Mouse (Mus musculus): ENCODE measurements at regions not wholly inside any gene's neighbourhood (a gene's known extent, or its start where the extent isn't known, plus 50 kb on each side); places are given as distances from the start of the nearest gene placed in this dataset.

DNA sequence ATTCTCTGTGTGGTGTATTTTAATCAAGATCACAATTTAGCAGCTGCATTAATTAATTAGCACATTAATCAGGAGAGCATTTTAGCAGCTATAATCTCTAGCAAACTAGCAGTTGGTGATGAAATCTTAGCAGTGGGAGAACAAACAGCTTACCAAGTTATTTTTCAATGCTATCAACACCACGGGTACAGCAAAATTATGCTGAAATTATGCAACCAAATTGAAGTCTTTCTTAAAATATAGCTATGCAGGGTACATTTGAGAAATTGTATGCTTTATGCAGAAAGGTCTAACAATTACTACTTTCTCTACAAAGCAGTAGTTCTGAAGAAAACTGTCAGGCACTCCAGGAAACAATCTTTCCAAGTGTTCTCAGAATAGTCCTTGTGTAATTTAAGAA lies 378.1 kb downstream of the Dnajb9 start:
- no peak overlapping the region for H3K4me3 ChIP-seq (ENCODE audit: insufficient read depth, low read depth, low read length)
- TF ChIP-seq POLR2A (IDR thresholded peaks at IDR 0.05; ENCODE audit: extremely low read depth, insufficient read depth, low read length) (no peak), CTCF (IDR thresholded peaks at IDR 0.05; ENCODE audit: low read depth, low read length) (no peak)
- H3K27me3 ChIP-seq (ENCODE audit: control insufficient read depth, insufficient read depth, low read length): no peaks in the 10 kb centered on the region
- WGBS: 64% methylated on average over 1 of the region's 1 CpGs
- DNase-seq (ENCODE audit: extremely low read depth, low read depth, low spot score): no peak
- H3K4me1 ChIP-seq (ENCODE audit: control insufficient read depth, insufficient read depth, low read length): no peaks in the 10 kb centered on the region
- no peak overlapping the region for H3K9ac ChIP-seq (ENCODE audit: low read depth, low read length)
- H3K79me2 ChIP-seq (ENCODE audit: control insufficient read depth, insufficient read depth, low read length): no peaks in the 10 kb centered on the region
- no peak overlapping the region for H3K27ac ChIP-seq (replicated peaks; ENCODE audit: insufficient read depth, low read depth, low read length)
- H3K36me3 ChIP-seq (ENCODE audit: control insufficient read depth, insufficient read depth, low read length): no peaks in the 10 kb centered on the region

DNA sequence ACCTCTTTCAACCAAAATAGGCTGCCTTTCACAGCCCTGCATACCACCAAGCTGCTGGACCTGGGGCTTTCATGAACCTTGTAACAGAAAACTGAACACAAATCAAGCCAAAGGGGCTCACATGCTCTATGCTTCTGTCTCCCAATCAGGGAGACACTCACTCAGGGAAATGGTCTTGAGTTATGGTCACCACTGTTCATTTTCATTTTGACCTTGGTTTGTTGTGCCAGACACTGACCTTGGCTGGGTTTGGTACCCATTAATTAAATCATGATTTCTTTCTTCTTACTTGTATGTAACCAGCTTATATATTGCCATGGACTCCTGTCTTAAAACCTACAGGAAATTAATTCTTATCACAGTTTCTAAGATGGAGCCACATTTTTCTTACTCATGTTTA lies 381.5 kb downstream of the Dnajb9 start:
- no peaks in the 10 kb centered on the region for H3K79me2 ChIP-seq (ENCODE audit: control insufficient read depth, insufficient read depth, low read length)
- DNase-seq (ENCODE audit: extremely low read depth, low read depth, low spot score): no peak
- H3K36me3 ChIP-seq (ENCODE audit: control insufficient read depth, insufficient read depth, low read length): no peaks in the 10 kb centered on the region
- TF ChIP-seq CTCF (IDR thresholded peaks at IDR 0.05; ENCODE audit: low read depth, low read length): no peak
- TF ChIP-seq POLR2A (IDR thresholded peaks at IDR 0.05; ENCODE audit: extremely low read depth, insufficient read depth, low read length): no peak
- no peak overlapping the region for H3K27ac ChIP-seq (replicated peaks; ENCODE audit: insufficient read depth, low read depth, low read length)
- no peak overlapping the region for H3K4me3 ChIP-seq (ENCODE audit: insufficient read depth, low read depth, low read length)
- H3K4me1 ChIP-seq (ENCODE audit: control insufficient read depth, insufficient read depth, low read length): no peaks in the 10 kb centered on the region
- H3K27me3 ChIP-seq (ENCODE audit: control insufficient read depth, insufficient read depth, low read length): no peaks in the 10 kb centered on the region
- H3K9ac ChIP-seq (ENCODE audit: low read depth, low read length): no peak overlapping the region

- WGBS: 72% methylated on average over 6 of the region's 6 CpGs
- Histone ChIP-seq H3K4me3 (ENCODE audit: insufficient read depth, low read depth, low read length) (no peak overlapping the region), H3K79me2 (ENCODE audit: control insufficient read depth, insufficient read depth, low read length) (no peaks in the 10 kb centered on the region), H3K27me3 (ENCODE audit: control insufficient read depth, insufficient read depth, low read length) (no peaks in the 10 kb centered on the region), H3K36me3 (ENCODE audit: control insufficient read depth, insufficient read depth, low read length) (no peaks in the 10 kb centered on the region), H3K9ac (ENCODE audit: low read depth, low read length) (no peak overlapping the region), H3K4me1 (ENCODE audit: control insufficient read depth, insufficient read depth, low read length) (no peaks in the 10 kb centered on the region), H3K27ac (replicated peaks; ENCODE audit: insufficient read depth, low read depth, low read length) (no peak overlapping the region)
- DNase-seq (ENCODE audit: extremely low read depth, low read depth, low spot score): no peak
- TF ChIP-seq POLR2A (IDR thresholded peaks at IDR 0.05; ENCODE audit: extremely low read depth, insufficient read depth, low read length) (no peak), CTCF (IDR thresholded peaks at IDR 0.05; ENCODE audit: low read depth, low read length) (no peak)
Measured at GRCm38 (mm10) chr12:43827901-43828300, 382.2 kb downstream of the Dnajb9 start.

DNA sequence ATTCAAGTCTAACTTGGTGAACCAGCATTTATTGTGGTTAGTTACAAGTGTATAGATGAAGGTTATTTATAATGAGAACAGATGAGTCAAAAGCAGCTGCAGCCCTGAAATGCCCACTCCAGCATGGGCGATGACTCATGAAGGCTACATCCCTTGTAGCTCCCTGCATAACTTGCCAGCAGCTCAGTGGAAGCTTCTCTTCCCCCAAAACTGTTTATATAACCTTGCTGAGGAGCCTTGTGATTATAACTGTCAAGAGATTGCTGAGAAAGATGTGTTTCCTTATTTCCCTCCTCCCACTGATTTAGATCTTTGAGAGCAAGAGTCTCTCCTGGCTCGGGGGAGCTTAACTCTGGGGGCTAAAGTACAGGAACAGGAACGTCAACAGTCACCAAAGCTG lies 382.8 kb downstream of the Dnajb9 start:
- Histone ChIP-seq H3K27ac (replicated peaks; ENCODE audit: insufficient read depth, low read depth, low read length) (no peak overlapping the region), H3K79me2 (ENCODE audit: control insufficient read depth, insufficient read depth, low read length) (no peaks in the 10 kb centered on the region), H3K36me3 (ENCODE audit: control insufficient read depth, insufficient read depth, low read length) (no peaks in the 10 kb centered on the region), H3K9ac (ENCODE audit: low read depth, low read length) (no peak overlapping the region), H3K4me3 (ENCODE audit: insufficient read depth, low read depth, low read length) (no peak overlapping the region), H3K4me1 (ENCODE audit: control insufficient read depth, insufficient read depth, low read length) (no peaks in the 10 kb centered on the region), H3K27me3 (ENCODE audit: control insufficient read depth, insufficient read depth, low read length) (no peaks in the 10 kb centered on the region)
- DNase-seq (ENCODE audit: extremely low read depth, low read depth, low spot score): no peak
- no peak for TF ChIP-seq CTCF (IDR thresholded peaks at IDR 0.05; ENCODE audit: low read depth, low read length)
- no peak for TF ChIP-seq POLR2A (IDR thresholded peaks at IDR 0.05; ENCODE audit: extremely low read depth, insufficient read depth, low read length)
- WGBS: 46% methylated on average over 3 of the region's 3 CpGs

DNA sequence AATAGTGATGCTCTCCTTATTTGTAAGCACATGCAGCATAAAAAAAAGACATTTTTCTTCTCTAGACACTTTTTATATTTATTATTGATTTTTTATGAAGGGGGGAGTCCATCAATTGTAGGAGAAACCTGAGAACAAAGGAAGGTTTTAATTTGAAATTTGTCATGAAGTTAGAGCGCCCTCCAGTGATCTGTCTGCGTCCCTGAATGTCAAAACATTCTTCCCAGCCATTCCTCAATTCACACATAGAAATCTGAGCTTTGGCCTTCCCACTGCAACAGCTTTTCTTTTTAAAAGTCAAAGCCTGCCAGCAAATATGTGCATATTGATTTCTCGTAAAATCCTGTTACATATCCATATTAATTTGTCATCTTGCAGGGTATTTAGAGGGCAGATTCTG lies 396.6 kb downstream of the Dnajb9 start:
- Histone ChIP-seq H3K79me2 (ENCODE audit: control insufficient read depth, insufficient read depth, low read length) (no peaks in the 10 kb centered on the region), H3K4me3 (ENCODE audit: insufficient read depth, low read depth, low read length) (no peak overlapping the region), H3K36me3 (ENCODE audit: control insufficient read depth, insufficient read depth, low read length) (no peaks in the 10 kb centered on the region), H3K27me3 (ENCODE audit: control insufficient read depth, insufficient read depth, low read length) (no peaks in the 10 kb centered on the region), H3K27ac (replicated peaks; ENCODE audit: insufficient read depth, low read depth, low read length) (no peak overlapping the region), H3K4me1 (ENCODE audit: control insufficient read depth, insufficient read depth, low read length) (no peaks in the 10 kb centered on the region), H3K9ac (ENCODE audit: low read depth, low read length) (no peak overlapping the region)
- TF ChIP-seq CTCF (IDR thresholded peaks at IDR 0.05; ENCODE audit: low read depth, low read length) (no peak), POLR2A (IDR thresholded peaks at IDR 0.05; ENCODE audit: extremely low read depth, insufficient read depth, low read length) (no peak)
- no peak for DNase-seq (ENCODE audit: extremely low read depth, low read depth, low spot score)
- 11% methylated on average over 3 of the region's 3 CpGs for WGBS

DNA sequence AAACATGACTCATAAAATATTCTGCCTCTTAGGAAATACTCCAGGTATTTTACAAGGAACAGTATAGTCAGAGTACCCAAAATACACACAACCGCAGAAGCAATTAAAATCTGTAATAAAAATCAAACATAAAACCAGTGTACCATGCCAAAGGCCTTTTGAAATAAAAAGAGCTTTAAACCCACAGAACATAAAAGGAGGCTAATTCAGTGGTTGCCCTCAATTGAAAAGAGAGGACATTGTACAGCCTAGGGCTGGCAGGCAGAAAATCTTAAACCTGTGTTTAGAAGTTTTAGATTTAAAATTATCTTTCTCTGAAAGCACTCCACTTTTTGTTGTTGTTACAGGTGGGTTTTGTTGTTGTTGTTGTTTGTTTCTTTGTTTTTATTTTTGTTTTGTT lies 437.4 kb downstream of the Dnajb9 start:
- 95% methylated on average over 1 of the region's 1 CpGs for WGBS
- no peak overlapping the region for H3K9ac ChIP-seq (ENCODE audit: low read depth, low read length)
- no peaks in the 10 kb centered on the region for H3K79me2 ChIP-seq (ENCODE audit: control insufficient read depth, insufficient read depth, low read length)
- no peak overlapping the region for H3K27ac ChIP-seq (replicated peaks; ENCODE audit: insufficient read depth, low read depth, low read length)
- no peaks in the 10 kb centered on the region for H3K4me1 ChIP-seq (ENCODE audit: control insufficient read depth, insufficient read depth, low read length)
- no peaks in the 10 kb centered on the region for H3K27me3 ChIP-seq (ENCODE audit: control insufficient read depth, insufficient read depth, low read length)
- no peak for DNase-seq (ENCODE audit: extremely low read depth, low read depth, low spot score)
- H3K36me3 ChIP-seq (ENCODE audit: control insufficient read depth, insufficient read depth, low read length): no peaks in the 10 kb centered on the region
- no peak for TF ChIP-seq POLR2A (IDR thresholded peaks at IDR 0.05; ENCODE audit: extremely low read depth, insufficient read depth, low read length)
- TF ChIP-seq CTCF (IDR thresholded peaks at IDR 0.05; ENCODE audit: low read depth, low read length): no peak
- no peak overlapping the region for H3K4me3 ChIP-seq (ENCODE audit: insufficient read depth, low read depth, low read length)
